Mouse (Mus musculus) testis, adult 2 months (tissue): ENCODE results near the gene Aldh1a2.

ENCODE experiments used
- CTCF ChIP-seq: fragments of 200-500 bp; IDR thresholded peaks from 2 replicates; pipeline ENCODE4 v1.5.1; 2012; ENCODE audit warnings: low read depth, mild to moderate bottlenecking, inconsistent platforms, low read length, moderate library complexity; ENCODE audit not compliant: control insufficient read depth, insufficient read depth, insufficient replicate concordance
- POLR2A ChIP-seq: fragments of 200-500 bp; IDR thresholded peaks from 2 replicates; pipeline ENCODE4 v1.6.1; 2012; ENCODE audit warnings: low read depth, mild to moderate bottlenecking, inconsistent platforms, low read length, moderate library complexity; ENCODE audit not compliant: control insufficient read depth

GRCm38 (mm10) chr9:71289810-71290209 is 74.2 kb downstream of the Aldh1a2 start:
- no peak for TF ChIP-seq CTCF
- TF ChIP-seq POLR2A: no peak
